Mouse (Mus musculus) ES-E14 (cell line): ENCODE results near the gene Vamp8. TPM values are rescaled to one million over a fixed set of nuclear protein-coding genes. Genes with fewer than 3 reads are reported as not detected.

Experiments
- DNase-seq: peaks from one replicate; pipeline ENCODE4 v3.0.0-alpha.2; 2013; ENCODE audit warnings: low read depth, low spot score
- H3K27ac ChIP-seq: 2 replicates; pipeline ENCODE4 v1.5.1; 2012; ENCODE audit warnings: low read depth, mild to moderate bottlenecking, low read length, moderate library complexity, mixed read lengths; ENCODE audit not compliant: poor library complexity, insufficient read depth, severe bottlenecking
- H3K36me3 ChIP-seq: 2 replicates; pipeline ENCODE4 v1.6.1; 2012; ENCODE audit warnings: mild to moderate bottlenecking, low read length, moderate library complexity, mixed read lengths; ENCODE audit not compliant: control insufficient read depth, poor library complexity, insufficient read depth, severe bottlenecking
- H3K4me1 ChIP-seq, 2 experiments: fragments of 150-350 bp in 1 of 2; sonication (generic) in 1 of 2; 2 replicates each; pipeline ENCODE4 v1.6.1; 2012; ENCODE audit warnings: low read length in 2 of 2, mild to moderate bottlenecking in 1 of 2, mixed read lengths in 1 of 2; ENCODE audit not compliant: control insufficient read depth in 2 of 2, insufficient read depth in 2 of 2, poor library complexity in 1 of 2
- H3K4me3 ChIP-seq, 2 experiments: fragments of 150-350 bp in 1 of 2; sonication (generic) in 1 of 2; 2 replicates each; pipeline ENCODE4 v1.5.1; 2012; ENCODE audit warnings: low read length in 2 of 2, low read depth in 1 of 2, mild to moderate bottlenecking in 1 of 2, mixed read lengths in 1 of 2; ENCODE audit not compliant: insufficient read depth in 1 of 2, poor library complexity in 1 of 2, severe bottlenecking in 1 of 2
- H3K9ac ChIP-seq: 2 replicates; pipeline ENCODE4 v1.6.1; 2012; ENCODE audit warnings: low read depth, mild to moderate bottlenecking, low read length, mixed read lengths; ENCODE audit not compliant: poor library complexity, insufficient read depth, severe bottlenecking
- H3K9me3 ChIP-seq: fragments of 150-350 bp; sonication (generic); 2 replicates; pipeline ENCODE4 v1.6.1; 2012; ENCODE audit warnings: low read depth, mild to moderate bottlenecking, low read length; ENCODE audit not compliant: control insufficient read depth, insufficient read depth
- CHD2 ChIP-seq: IDR thresholded peaks from 2 replicates; pipeline ENCODE4 v1.6.1; 2014; ENCODE audit warnings: mild to moderate bottlenecking, low read depth, low read length, inconsistent platforms
- HCFC1 ChIP-seq: IDR thresholded peaks from 2 replicates; pipeline ENCODE4 v1.6.1; 2012; ENCODE audit warnings: low read length, inconsistent platforms, borderline replicate concordance; ENCODE audit not compliant: insufficient read depth
- MAFK ChIP-seq: IDR thresholded peaks from 2 replicates; pipeline ENCODE4 v1.6.1; 2014; ENCODE audit warnings: mild to moderate bottlenecking, low read depth, low read length, inconsistent platforms; ENCODE audit not compliant: insufficient read depth
- ZC3H11A ChIP-seq: IDR thresholded peaks from 2 replicates; pipeline ENCODE4 v1.6.1; 2012; ENCODE audit warnings: low read depth, mild to moderate bottlenecking, inconsistent platforms, low read length, borderline replicate concordance
- ZNF384 ChIP-seq: IDR thresholded peaks from 2 replicates; pipeline ENCODE4 v1.6.1; 2012; ENCODE audit warnings: low read depth, low read length, inconsistent platforms
- in situ Hi-C, 2 experiments: fragments of 600-800 bp; cut with MboI; formaldehyde crosslinking; loops; one replicate each; pipeline ENCODE4 v1.15.1; 2025; ENCODE audit warnings: low sequenced_read_pairs in 2 of 2, inconsistent platforms in 1 of 2; ENCODE audit not compliant: unreplicated experiment in 2 of 2
- total RNA-seq: library from RNA; depleted of rRNA; stranded (reverse); fragments of 300-350 nt; gene quantifications from 2 replicates; pipeline ENCODE4 v1.2.3, GENCODE M21; 2012

The Vamp8 gene
- total RNA-seq, 1 experiment = 44.0 TPM

- DNase-seq = no peak
- no peaks in the 10 kb centered on the region for H3K9me3 ChIP-seq
- TF ChIP-seq MAFK = no peak
- no peak for TF ChIP-seq ZNF384
- TF ChIP-seq HCFC1 = no peak
- no peak for TF ChIP-seq CHD2
- TF ChIP-seq ZC3H11A = no peak
- H3K4me3 ChIP-seq = peak within 1 kb of the TSS; percentile 53 to 84
- H3K36me3 ChIP-seq = no peaks in the 10 kb centered on the region
- peak within 1 kb of the TSS; percentile 33; the same call in 1 of the 2 replicates for H3K9ac ChIP-seq
- no peaks in the 10 kb centered on the region for H3K4me1 ChIP-seq
- in situ Hi-C loops = no loop called here
- no peak within 1 kb of the TSS for H3K27ac ChIP-seq
Measured at GRCm38 (mm10) chr6:72380131-72380770, 10.3 kb downstream of the Vamp8 start, which contains the start of gene Vamp5. Gene Vamp5 (minus strand): TSS chr6:72380468.

- no peaks in the 10 kb centered on the region for H3K4me1 ChIP-seq
- no peaks in the 10 kb centered on the region for H3K36me3 ChIP-seq
- H3K9ac ChIP-seq = 0 out of 2 replicates have a peak overlapping the region, but pooled peaks have one; percentile 33
- TF ChIP-seq HCFC1 = no peak
- TF ChIP-seq MAFK = no peak
- TF ChIP-seq ZNF384 = no peak
- TF ChIP-seq ZC3H11A = no peak
- no peak for TF ChIP-seq CHD2
- in situ Hi-C loops = no loop called here
- DNase-seq = no peak
- H3K27ac ChIP-seq = no peak overlapping the region
- H3K4me3 ChIP-seq = peak overlapping the region; percentile 53 to 84
- no peaks in the 10 kb centered on the region for H3K9me3 ChIP-seq
Measured at GRCm38 (mm10) chr6:72379377-72380130, 10.9 kb downstream of the Vamp8 start.

GRCm38 (mm10) chr6:72378510-72379234 is 11.8 kb downstream of the Vamp8 start:
- DNase-seq = no peak
- in situ Hi-C loops = no loop called here
- Histone ChIP-seq H3K9me3 (no peaks in the 10 kb centered on the region), H3K4me3 (no peak overlapping the region), H3K4me1 (no peaks in the 10 kb centered on the region), H3K27ac (no peak overlapping the region), H3K36me3 (no peaks in the 10 kb centered on the region), H3K9ac (no peak overlapping the region)
- TF ChIP-seq MAFK (no peak), HCFC1 (no peak), CHD2 (no peak), ZNF384 (no peak), ZC3H11A (no peak)

- no peak overlapping the region for H3K4me3 ChIP-seq
- no peaks in the 10 kb centered on the region for H3K9me3 ChIP-seq
- no peak for DNase-seq
- TF ChIP-seq MAFK (no peak), HCFC1 (no peak), ZNF384 (no peak), ZC3H11A (no peak), CHD2 (no peak)
- peaks cover 0 to 1% of the 10 kb centered on the region in 2 experiments; a peak in 1 of 4 replicates for H3K4me1 ChIP-seq
- no peaks in the 10 kb centered on the region for H3K36me3 ChIP-seq
- no peak overlapping the region for H3K9ac ChIP-seq
- no peak overlapping the region for H3K27ac ChIP-seq
- in situ Hi-C loops = no loop called here
Measured at GRCm38 (mm10) chr6:72374820-72375563, 15.5 kb downstream of the Vamp8 start.
